Mouse (Mus musculus) midbrain, embryonic 15.5 days (tissue): ENCODE data around the gene Npepl1. TPM values are rescaled to one million over a fixed set of nuclear protein-coding genes. Genes with fewer than 3 reads are reported as not detected.

Experiments used
- ATAC-seq: fragments of 200-750 bp; cut with Nextera tagmentation; replicated peaks from 2 replicates; pipeline ENCODE4 v1.8.0; 2017; ENCODE audit warnings: moderate TSS enrichment
- H3K27ac ChIP-seq: fragments of 300-500 bp; sonication (generic); 2 replicates; pipeline ENCODE4 v1.5.1; 2015; ENCODE audit warnings: mild to moderate bottlenecking, inconsistent platforms
- H3K27me3 ChIP-seq: fragments of 300-500 bp; sonication (generic); replicated peaks from 2 replicates; pipeline ENCODE4 v1.6.1; 2015; ENCODE audit warnings: inconsistent platforms
- H3K36me3 ChIP-seq: fragments of 300-500 bp; sonication (generic); replicated peaks from 2 replicates; pipeline ENCODE4 v1.6.1; 2015; ENCODE audit warnings: inconsistent platforms
- H3K4me1 ChIP-seq: fragments of 300-500 bp; sonication (generic); 2 replicates; pipeline ENCODE4 v1.6.1; 2015; ENCODE audit warnings: inconsistent platforms
- H3K4me2 ChIP-seq: fragments of 300-500 bp; sonication (generic); 2 replicates; pipeline ENCODE4 v1.6.1; 2015; ENCODE audit warnings: inconsistent platforms, mild to moderate bottlenecking, moderate library complexity
- H3K4me3 ChIP-seq: fragments of 300-500 bp; sonication (generic); 2 replicates; pipeline ENCODE4 v1.5.1; 2015; ENCODE audit warnings: mild to moderate bottlenecking, inconsistent platforms
- H3K9ac ChIP-seq: fragments of 300-500 bp; sonication (generic); 2 replicates; pipeline ENCODE4 v1.6.1; 2015; ENCODE audit warnings: mild to moderate bottlenecking, inconsistent platforms
- H3K9me3 ChIP-seq: fragments of 300-500 bp; sonication (generic); 2 replicates; pipeline ENCODE4 v1.6.1; 2016; ENCODE audit warnings: inconsistent platforms
- WGBS: fragments of 180-500 bp; shearing (Covaris S2); methylation state at CpG from one replicate; pipeline ENCODE4 v1.1.7; 2015; ENCODE audit warnings: mixed read lengths; 5-methylcytosine and 5-hydroxymethylcytosine counted together
- polyA plus RNA-seq: library from polyadenylated mRNA; unstranded; fragments of >200 nt; fragmentation: Nextera tagmentation; extraction: Ambion mirVana; gene quantifications from 2 replicates; pipeline ENCODE4 v1.2.1, GENCODE M21; 2015

Gene Npepl1
- polyA plus RNA-seq, 1 experiment from 2014 or later, result 17.4 TPM

- no peaks in the 10 kb centered on the region for H3K4me1 ChIP-seq
- 85% methylated on average over 10 of the region's 10 CpGs for WGBS
Observed at GRCm38 (mm10) chr2:174159035-174159434, 48.9 kb downstream of the Npepl1 start.

GRCm38 (mm10) chr2:174160461-174160860 lies 50.3 kb downstream of the Npepl1 start:
- Histone ChIP-seq H3K4me1 (no peaks in the 10 kb centered on the region), H3K27me3 (no peaks in the 10 kb centered on the region), H3K27ac (no peak overlapping the region), H3K4me3 (no peak overlapping the region), H3K36me3 (no peaks in the 10 kb centered on the region), H3K9me3 (no peaks in the 10 kb centered on the region), H3K9ac (no peak overlapping the region), H3K4me2 (no peak overlapping the region)
- WGBS, result 83% methylated on average over 3 of the region's 3 CpGs
- ATAC-seq, result no peak

More at GRCm38 (mm10) chr2:174159035-174159434, 48.9 kb downstream of the Npepl1 start:
- Histone ChIP-seq H3K27ac (no peak overlapping the region), H3K4me3 (no peak overlapping the region), H3K36me3 (no peaks in the 10 kb centered on the region), H3K4me2 (no peak overlapping the region), H3K27me3 (no peaks in the 10 kb centered on the region), H3K9ac (no peak overlapping the region), H3K9me3 (no peaks in the 10 kb centered on the region)
- no peak for ATAC-seq

Other genes with a start within 250 kb of the Npepl1 start
- 15.2 and 16.7 TPM in 2 replicates for gene Stx16, start 34.0 kb upstream of the Npepl1 start, polyA plus RNA-seq
- 1,362 and 1,368 TPM in 2 replicates for gene Gnas, start 174.0 kb downstream of the Npepl1 start, polyA plus RNA-seq
- 8.2 and 16.1 TPM in 2 replicates for gene Gm20721, start 236.4 kb downstream of the Npepl1 start, polyA plus RNA-seq